Mouse (Mus musculus): ENCODE measurements around the gene Vps33a. TPM values are rescaled to one million over a fixed set of nuclear protein-coding genes. Genes with fewer than 3 reads are reported as not detected.
"Not testable (repeated sequence)": the region's sequence is repeated elsewhere in the genome, so short reads cannot be mapped to it uniquely, and the experiment has no call there.

The Vps33a gene
- total RNA-seq, 2 experiments from 2014 or later = 93.9 to 101 TPM

GRCm38 (mm10) chr5:123528641-123529040 lies 44.2 kb downstream of the Vps33a start:
- DNase-seq (ENCODE audit: low spot score in 2 of 2) = no peak
- intact Hi-C loops (cut with DNase I) = loop anchor here (5.0 kb wide), 1 partner anchor 84 kb away; no protein-coding TSS in a partner anchor

- intact Hi-C loops (cut with DNase I) = loop anchor here (5.0 kb wide), 1 partner anchor 86 kb away; no protein-coding TSS in a partner anchor
- no peak for DNase-seq (ENCODE audit: low spot score in 2 of 2)
These were observed 46.8 kb downstream of the Vps33a start for GRCm38 (mm10) chr5:123525916-123526495.

- no peak for DNase-seq (ENCODE audit: low spot score in 2 of 2)
- intact Hi-C loops (cut with DNase I) = loop anchor here (5.0 kb wide), 1 partner anchor 87 kb away; no protein-coding TSS in a partner anchor
These were observed 47.6 kb downstream of the Vps33a start, which contains the start of gene Gm49027 for GRCm38 (mm10) chr5:123525281-123525680. Gene Gm49027, minus strand, starts transcription at chr5:123525488.

GRCm38 (mm10) chr5:123524393-123524750 lies 48.5 kb downstream of the Vps33a start:
- intact Hi-C loops (cut with DNase I) = no loop called here
- DNase-seq (ENCODE audit: low spot score in 2 of 2) = no peak

GRCm38 (mm10) chr5:123523692-123524392 lies 49.0 kb downstream of the Vps33a start, which contains the start of gene Diablo:
Gene Diablo, minus strand, starts transcription at chr5:123524176.
- intact Hi-C loops (cut with DNase I) = no loop called here
- peak; percentile 98 for DNase-seq (ENCODE audit: low spot score in 2 of 2)

- no peak for DNase-seq (ENCODE audit: low spot score in 2 of 2)
- intact Hi-C loops (cut with DNase I) = no loop called here
These were observed 50.7 kb downstream of the Vps33a start for GRCm38 (mm10) chr5:123522166-123522565.

- no peak for DNase-seq (ENCODE audit: low spot score in 2 of 2)
- intact Hi-C loops (cut with DNase I) = no loop called here
These were observed 51.2 kb downstream of the Vps33a start for GRCm38 (mm10) chr5:123521621-123522020.

- no peak for DNase-seq (ENCODE audit: low spot score in 2 of 2)
- intact Hi-C loops (cut with DNase I) = no loop called here
These were observed 52.2 kb downstream of the Vps33a start for GRCm38 (mm10) chr5:123520666-123521065.

- no peak for DNase-seq (ENCODE audit: low spot score in 2 of 2)
- intact Hi-C loops (cut with DNase I) = no loop called here
These were observed 58.0 kb downstream of the Vps33a start for GRCm38 (mm10) chr5:123514871-123515270.

GRCm38 (mm10) chr5:123512102-123512501 lies 60.7 kb downstream of the Vps33a start:
- intact Hi-C loops (cut with DNase I) = no loop called here
- no peak for DNase-seq (ENCODE audit: low spot score in 2 of 2)

- intact Hi-C loops (cut with DNase I); DNase-seq (ENCODE audit: low spot score in 2 of 2): not testable (repeated sequence)
These were observed 61.4 kb downstream of the Vps33a start for GRCm38 (mm10) chr5:123511426-123511825.

GRCm38 (mm10) chr5:123510160-123510559 lies 62.7 kb downstream of the Vps33a start, which contains the start of gene B3gnt4:
Gene B3gnt4, plus strand, starts transcription at chr5:123510460.
- intact Hi-C loops (cut with DNase I) = no loop called here
- no peak for DNase-seq (ENCODE audit: low spot score in 2 of 2)

GRCm38 (mm10) chr5:123508921-123509320 lies 63.9 kb downstream of the Vps33a start:
- intact Hi-C loops (cut with DNase I) = no loop called here
- no peak for DNase-seq (ENCODE audit: low spot score in 2 of 2)

- intact Hi-C loops (cut with DNase I) = no loop called here
These were observed 64.7 kb downstream of the Vps33a start for GRCm38 (mm10) chr5:123507936-123508723.

GRCm38 (mm10) chr5:123501973-123502372 lies 70.9 kb downstream of the Vps33a start:
- DNase-seq (ENCODE audit: low spot score in 2 of 2) = no peak
- intact Hi-C loops (cut with DNase I) = no loop called here

More at GRCm38 (mm10) chr5:123507936-123508723, 64.7 kb downstream of the Vps33a start:
- DNase-seq (ENCODE audit: low spot score in 2 of 2) = peak; percentile 68 to 70

- peak in 1 of 2 experiments; percentile 36 for DNase-seq (ENCODE audit: low spot score in 2 of 2)
These were observed 73.1 kb downstream of the Vps33a start for GRCm38 (mm10) chr5:123499717-123500116.

GRCm38 (mm10) chr5:123489935-123490334 lies 82.9 kb downstream of the Vps33a start:
- DNase-seq (ENCODE audit: low spot score in 2 of 2) = no peak
- intact Hi-C loops (cut with DNase I) = loop anchor here (10.0 kb wide), 1 partner anchor 235 kb away; the partner anchor contains the start of gene Wdr66

More at GRCm38 (mm10) chr5:123499717-123500116, 73.1 kb downstream of the Vps33a start:
- intact Hi-C loops (cut with DNase I) = loop anchor here (2.0 to 10.0 kb wide), 3 partner anchors 55 to 245 kb away; partner anchors contain the start of gene Wdr66

GRCm38 (mm10) chr5:123489112-123489785 lies 83.6 kb downstream of the Vps33a start, which contains the start of the genes Lrrc43 and Il31:
Gene Lrrc43, plus strand, starts transcription at chr5:123489305.
Gene Il31, minus strand, starts transcription at chr5:123489489.
- no peak for DNase-seq (ENCODE audit: low spot score in 2 of 2)
- intact Hi-C loops (cut with DNase I) = no loop called here
